Comparison of ENCODE assay signal across 10 mouse cellular contexts in the genomic region with DNA sequence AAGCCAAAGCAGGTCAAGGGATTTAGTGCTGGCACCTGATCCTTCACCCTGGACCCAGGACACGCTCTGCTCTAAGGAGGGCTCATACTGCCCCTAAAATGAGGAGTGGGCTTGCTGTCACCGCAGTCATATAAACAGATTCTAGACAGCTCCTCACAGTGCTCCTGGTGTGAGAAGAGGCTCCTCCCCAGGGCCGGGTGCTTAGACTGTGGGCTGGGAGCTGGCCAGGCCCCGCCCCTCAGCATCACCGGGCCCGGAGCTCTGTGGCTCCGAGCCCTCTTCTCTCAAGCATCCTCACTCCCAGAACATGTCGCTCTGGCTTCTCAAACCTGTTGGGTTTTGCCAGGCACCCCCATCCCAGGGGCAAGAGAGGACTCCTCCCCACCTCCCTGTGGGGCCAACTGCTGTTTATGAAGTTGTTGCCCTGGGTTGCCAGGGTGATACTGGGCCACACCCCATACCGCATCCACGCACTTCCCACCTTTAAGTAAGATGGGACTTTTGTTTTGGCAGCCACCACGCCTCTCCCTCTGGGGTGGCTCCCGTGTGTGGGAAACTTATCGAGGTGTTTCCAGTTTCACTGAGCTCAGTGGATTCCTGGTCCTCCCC.
DNase-seq lines count a peak whose midpoint lies in the region; ATAC-seq and TF ChIP-seq lines count a peak whose summit lies in the region.
"Had no signal": no experiment of that assay in that cellular context is flagged by ENCODE, and none has a peak within 500 bp of the region (broad histone marks: within the 10 kb centered on the region; RNA-seq: fewer than 3 reads in every experiment).

No protein-coding gene starts in this region.

- H3K4me2 ChIP-seq in neural tube, embryonic 11.5 days (ENCODE audit: low read depth), result no peak overlapping the region
- H3K4me2 ChIP-seq in neural tube, embryonic 15.5 days, result no peak overlapping the region
- H3K4me2 ChIP-seq in hindbrain, embryonic 15.5 days, result no peak overlapping the region
- H3K4me2 ChIP-seq in stomach, postnatal 0 days (replicated peaks; ENCODE audit: low read depth), result no peak overlapping the region

- ATAC-seq in neural tube, embryonic 11.5 days (ENCODE audit: insufficient read depth, low FRiP score, low TSS enrichment), result no peak
- no peak for ATAC-seq in neural tube, embryonic 15.5 days (ENCODE audit: low FRiP score)
- peak; percentile 17; the same call in 1 of the 2 replicates for ATAC-seq in hindbrain, embryonic 15.5 days (ENCODE audit: low FRiP score, low read depth)
- peak; percentile 35 for ATAC-seq in stomach, postnatal 0 days (ENCODE audit: low FRiP score, low TSS enrichment)

- H3K4me1 ChIP-seq in neural tube, embryonic 11.5 days (ENCODE audit: control insufficient read depth, insufficient read depth, low read length), result peaks cover 34% of the 10 kb centered on the region
- peaks cover 33% of the 10 kb centered on the region for H3K4me1 ChIP-seq in neural tube, embryonic 15.5 days
- H3K4me1 ChIP-seq in hindbrain, embryonic 15.5 days (replicated peaks), result peaks cover 38% of the 10 kb centered on the region
- H3K4me1 ChIP-seq in stomach, postnatal 0 days (replicated peaks; ENCODE audit: control insufficient read depth, insufficient read depth), result peaks cover 5% of the 10 kb centered on the region; the same call in 1 of the 2 replicates

- no peaks in the 10 kb centered on the region for H3K36me3 ChIP-seq in neural tube, embryonic 11.5 days (ENCODE audit: control insufficient read depth, insufficient read depth, low read length)
- H3K36me3 ChIP-seq in neural tube, embryonic 15.5 days, result no peaks in the 10 kb centered on the region
- H3K36me3 ChIP-seq in hindbrain, embryonic 15.5 days, result no peaks in the 10 kb centered on the region
- no peaks in the 10 kb centered on the region for H3K36me3 ChIP-seq in stomach, postnatal 0 days (ENCODE audit: control insufficient read depth, insufficient read depth, low read length)

- TF ChIP-seq EP300 in stomach, postnatal 0 days (optimal IDR thresholded peaks at IDR 0.05), result no peak

- DNase-seq in heart, adult 11 months, result peak; percentile 92
- no peak for DNase-seq in heart, adult 8-10 months (ENCODE audit: low spot score)
- peak; percentile 36 for DNase-seq in neural tube, embryonic 11.5 days (ENCODE audit: low spot score)
- DNase-seq in stomach, postnatal 0 days (ENCODE audit: low spot score), result peak; percentile 48
- no peak for DNase-seq in ovary, postnatal 36 days (ENCODE audit: low spot score)
- no peak for DNase-seq in urinary bladder, adult 18-20 months (ENCODE audit: low spot score in 2 of 2)
- DNase-seq: kidney, adult 2 months; layer of hippocampus, postnatal 36 days had no signal

- H3K9ac ChIP-seq in neural tube, embryonic 11.5 days (ENCODE audit: low read length), result no peak overlapping the region
- no peak overlapping the region for H3K9ac ChIP-seq in neural tube, embryonic 15.5 days (replicated peaks)
- H3K9ac ChIP-seq in hindbrain, embryonic 15.5 days, result no peak overlapping the region
- no peak overlapping the region for H3K9ac ChIP-seq in stomach, postnatal 0 days (ENCODE audit: low read length)

- H3K27ac ChIP-seq in neural tube, embryonic 11.5 days (ENCODE audit: low read depth, low read length), result no peak overlapping the region
- no peak overlapping the region for H3K27ac ChIP-seq in neural tube, embryonic 15.5 days (replicated peaks)
- H3K27ac ChIP-seq in hindbrain, embryonic 15.5 days (replicated peaks), result no peak overlapping the region
- no peak overlapping the region for H3K27ac ChIP-seq in stomach, postnatal 0 days (replicated peaks)

- TF ChIP-seq CTCF in stomach, postnatal 0 days (IDR thresholded peaks at IDR 0.05; ENCODE audit: low read depth), result no peak

- whole genome bisulfite sequencing in neural tube, embryonic 11.5 days, result 18% methylated on average over 13 of the region's 13 CpGs
- WGBS in neural tube, embryonic 15.5 days, result 21% methylated on average over 13 of the region's 13 CpGs
- WGBS in hindbrain, embryonic 15.5 days, result 20% methylated on average over 13 of the region's 13 CpGs
- WGBS in stomach, postnatal 0 days, result 14% methylated on average over 13 of the region's 13 CpGs

- H3K27me3 ChIP-seq in neural tube, embryonic 11.5 days (ENCODE audit: control insufficient read depth, insufficient read depth, low read length), result no peaks in the 10 kb centered on the region
- H3K27me3 ChIP-seq in neural tube, embryonic 15.5 days (replicated peaks), result peaks cover 11% of the 10 kb centered on the region
- no peaks in the 10 kb centered on the region; the same call in 1 of the 2 replicates for H3K27me3 ChIP-seq in hindbrain, embryonic 15.5 days
- no peaks in the 10 kb centered on the region for H3K27me3 ChIP-seq in stomach, postnatal 0 days (ENCODE audit: control insufficient read depth, insufficient read depth, low read length)

- H3K4me3 ChIP-seq in neural tube, embryonic 11.5 days (ENCODE audit: low read depth, low read length), result no peak overlapping the region
- H3K4me3 ChIP-seq in neural tube, embryonic 15.5 days (replicated peaks), result no peak overlapping the region
- no peak overlapping the region for H3K4me3 ChIP-seq in hindbrain, embryonic 15.5 days
- H3K4me3 ChIP-seq in stomach, postnatal 0 days (ENCODE audit: low read depth, low read length), result no peak overlapping the region

- H3K9me3 ChIP-seq in neural tube, embryonic 11.5 days (ENCODE audit: control insufficient read depth, low read length), result no peaks in the 10 kb centered on the region
- H3K9me3 ChIP-seq in neural tube, embryonic 15.5 days (replicated peaks), result no peaks in the 10 kb centered on the region
- H3K9me3 ChIP-seq in hindbrain, embryonic 15.5 days, result no peaks in the 10 kb centered on the region
- no peaks in the 10 kb centered on the region for H3K9me3 ChIP-seq in stomach, postnatal 0 days (ENCODE audit: control insufficient read depth, low read length)

Comparison
In these comparisons a context has a peak if more than half of its experiments do, and no peak if none do; other contexts are left out.
1. DNase-seq: peak in heart, adult 11 months (single experiment), neural tube, embryonic 11.5 days (single experiment) and stomach, postnatal 0 days (single experiment); none in heart, adult 8-10 months (single experiment), ovary, postnatal 36 days (single experiment) and urinary bladder, adult 18-20 months (0 of 2).
2. ATAC-seq: peak in hindbrain, embryonic 15.5 days (single experiment) and stomach, postnatal 0 days (single experiment); none in neural tube, embryonic 11.5 days (single experiment) and neural tube, embryonic 15.5 days (single experiment).